Mouse (Mus musculus) C2C12 (cell line): Measurements from ENCODE around the gene Ryr1. TPM values are rescaled to one million over a fixed set of nuclear protein-coding genes. Genes with fewer than 3 reads are reported as not detected.
A peak's percentile ranks its signal among the peaks of the same experiment; 100 is the strongest.

Source experiments
- H3K27me3 ChIP-seq: one replicate; pipeline ENCODE4 v1.6.1; 2011; ENCODE audit not compliant: control insufficient read depth, insufficient read depth, insufficient read length
- H3K36me3 ChIP-seq: one replicate; pipeline ENCODE4 v1.6.1; 2011; ENCODE audit not compliant: control insufficient read depth, insufficient read depth
- H3K4me3 ChIP-seq: one replicate; pipeline ENCODE4 v1.5.1; 2011; ENCODE audit warnings: mild to moderate bottlenecking, control low read depth; ENCODE audit not compliant: poor library complexity, insufficient read depth, severe bottlenecking
- H3K79me2 ChIP-seq: one replicate; pipeline ENCODE4 v1.6.1; 2011; ENCODE audit not compliant: control insufficient read depth, insufficient read depth
- H3K79me3 ChIP-seq: one replicate; pipeline ENCODE4 v1.6.1; 2011; ENCODE audit warnings: low read depth, control low read depth
- H3ac ChIP-seq: one replicate; pipeline ENCODE3; 2011; ENCODE audit warnings: low read depth; ENCODE audit not compliant: control insufficient read depth, insufficient read length
- CEBPB ChIP-seq: IDR thresholded peaks from one replicate; pipeline ENCODE4 v1.6.1; 2011; ENCODE audit warnings: low read depth, mild to moderate bottlenecking, control low read depth, moderate library complexity
- CTCF ChIP-seq: IDR thresholded peaks from one replicate; pipeline ENCODE4 v1.5.1; 2011; ENCODE audit not compliant: control insufficient read depth, insufficient read depth, insufficient read length
- FOSL1 ChIP-seq: IDR thresholded peaks from one replicate; pipeline ENCODE4 v1.8.0; 2011; ENCODE audit warnings: mild to moderate bottlenecking, low read length; ENCODE audit not compliant: poor library complexity, insufficient read depth, severe bottlenecking
- MAX ChIP-seq: IDR thresholded peaks from one replicate; pipeline ENCODE4 v1.6.1; 2011; ENCODE audit warnings: mild to moderate bottlenecking, control low read depth
- MYOD1 ChIP-seq: IDR thresholded peaks from one replicate; pipeline ENCODE4 v1.6.1; 2011; ENCODE audit warnings: low read depth; ENCODE audit not compliant: control insufficient read depth, insufficient read length
- MYOG ChIP-seq: IDR thresholded peaks from one replicate; pipeline ENCODE4 v1.6.1; 2011; ENCODE audit not compliant: control insufficient read depth, insufficient read length; ENCODE audit errors: extremely low read depth
- USF1 ChIP-seq: IDR thresholded peaks from one replicate; pipeline ENCODE4 v1.6.1; 2011; ENCODE audit warnings: low read depth, mild to moderate bottlenecking, control low read depth, moderate library complexity
- polyA plus RNA-seq: library from polyadenylated mRNA; unstranded; fragments of >200 nt; fragmentation: generic; extraction: Trizol; gene quantifications from one replicate; pipeline ENCODE4 v1.2.1, GENCODE M21; 2012; ENCODE audit warnings: missing spikeins

The Ryr1 gene
- polyA plus RNA-seq, 1 experiment: 1.1 TPM

DNA sequence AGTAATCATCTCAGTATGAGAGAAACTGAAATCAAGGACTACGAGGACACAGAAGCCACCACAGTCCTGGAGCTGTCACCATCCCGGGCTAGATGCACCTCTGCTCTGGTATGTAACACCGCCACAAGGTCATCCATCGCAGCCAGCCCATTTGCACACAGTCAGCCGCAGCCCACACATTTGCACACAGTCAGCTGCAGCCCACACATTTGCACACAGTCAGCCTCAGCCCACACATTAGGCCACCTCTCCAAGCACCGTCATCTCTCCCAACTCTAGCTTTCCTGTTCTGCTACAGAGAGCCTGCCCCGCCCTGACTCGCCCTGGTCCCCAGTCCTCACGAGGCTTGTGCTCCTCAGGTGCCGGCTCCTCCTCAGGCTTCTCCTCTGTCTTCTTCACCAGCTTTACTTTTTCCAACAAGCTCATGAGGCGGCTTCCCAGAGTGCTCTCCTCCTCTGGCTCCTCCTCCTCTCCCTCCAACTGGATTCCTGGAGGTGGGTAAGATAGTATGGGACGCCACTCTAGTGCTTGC is 45.5 kb downstream of the Ryr1 start:
- no peaks in the 10 kb centered on the region for H3K79me3 ChIP-seq
- TF ChIP-seq FOSL1 (no peak), CEBPB (no peak), MYOD1 (no peak), MAX (no peak), MYOG (no peak), CTCF (no peak), USF1 (no peak)
- H3K27me3 ChIP-seq: peaks cover 3% of the 10 kb centered on the region
- no peak overlapping the region for H3ac ChIP-seq
- H3K79me2 ChIP-seq: no peaks in the 10 kb centered on the region
- H3K36me3 ChIP-seq: no peaks in the 10 kb centered on the region
- H3K4me3 ChIP-seq: no peak overlapping the region

DNA sequence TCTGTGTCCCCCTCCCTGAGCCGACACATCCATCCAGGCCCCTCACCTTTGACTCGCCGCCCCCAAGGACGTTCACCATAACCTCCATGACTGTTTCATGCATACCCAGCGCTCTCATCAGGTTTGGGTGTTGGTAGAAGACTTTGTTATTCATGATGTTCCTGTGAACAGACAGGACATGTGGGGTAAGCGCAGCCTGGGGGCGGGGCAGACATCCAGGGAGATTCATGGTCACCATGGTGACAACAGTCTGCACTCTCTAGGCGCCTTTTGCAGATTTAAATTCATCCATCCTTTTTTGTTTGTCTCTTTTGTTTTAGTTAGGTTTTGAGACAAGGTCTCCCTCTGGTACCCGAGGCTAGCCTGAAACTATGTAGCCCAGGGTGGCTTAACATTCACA is 48.0 kb downstream of the Ryr1 start:
- Histone ChIP-seq H3ac (no peak overlapping the region), H3K79me3 (no peaks in the 10 kb centered on the region), H3K36me3 (no peaks in the 10 kb centered on the region), H3K79me2 (no peaks in the 10 kb centered on the region), H3K27me3 (no peaks in the 10 kb centered on the region), H3K4me3 (no peak overlapping the region)
- TF ChIP-seq MYOD1: no peak
- TF ChIP-seq MAX: no peak
- TF ChIP-seq MYOG: no peak
- TF ChIP-seq CTCF: no peak
- TF ChIP-seq USF1: no peak
- TF ChIP-seq CEBPB: no peak
- no peak for TF ChIP-seq FOSL1

DNA sequence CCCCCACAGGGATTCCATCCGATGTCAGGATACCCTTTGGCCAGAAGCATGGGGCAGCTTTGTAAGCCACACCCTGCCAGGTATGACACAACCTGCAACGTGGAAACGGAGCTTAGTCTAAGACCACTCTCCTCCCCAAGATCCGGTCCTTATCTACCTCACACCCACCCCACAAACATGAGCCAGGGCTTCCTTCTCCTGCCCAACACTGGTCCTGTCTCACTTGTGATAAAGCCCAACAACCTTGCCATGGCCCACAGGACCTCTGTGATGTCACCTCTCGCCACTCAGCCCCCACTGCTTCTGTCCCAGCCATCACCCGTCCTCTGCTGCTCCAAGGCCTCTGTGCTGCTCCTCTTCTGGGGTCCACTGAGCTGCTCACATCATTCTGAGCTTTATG is 49.8 kb downstream of the Ryr1 start:
- H3ac ChIP-seq: no peak overlapping the region
- H3K79me3 ChIP-seq: no peaks in the 10 kb centered on the region
- no peaks in the 10 kb centered on the region for H3K36me3 ChIP-seq
- H3K79me2 ChIP-seq: no peaks in the 10 kb centered on the region
- no peak for TF ChIP-seq CEBPB
- no peaks in the 10 kb centered on the region for H3K27me3 ChIP-seq
- no peak overlapping the region for H3K4me3 ChIP-seq

DNA sequence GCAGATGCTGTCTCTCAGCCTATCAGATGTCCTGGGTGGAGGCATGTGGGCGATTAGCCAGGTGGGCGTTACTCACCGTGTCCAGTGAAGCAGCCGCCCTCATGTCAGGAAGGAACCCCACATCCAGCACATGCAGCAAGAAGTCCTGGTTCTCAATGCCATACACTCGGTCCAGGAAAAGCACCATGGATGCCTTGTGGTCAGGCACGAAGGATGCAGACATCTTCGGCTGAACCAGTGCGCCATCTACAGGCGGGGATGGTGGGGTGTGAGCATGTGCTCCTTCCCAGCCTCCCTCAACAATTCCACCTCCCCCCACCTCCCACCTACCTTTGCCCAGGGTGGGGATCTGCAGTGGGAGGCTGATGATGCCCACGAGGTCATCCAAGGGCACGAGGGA is 52.3 kb downstream of the Ryr1 start:
- no peaks in the 10 kb centered on the region for H3K79me3 ChIP-seq
- H3K79me2 ChIP-seq: no peaks in the 10 kb centered on the region
- no peaks in the 10 kb centered on the region for H3K27me3 ChIP-seq
- H3ac ChIP-seq: no peak overlapping the region
- TF ChIP-seq CEBPB (no peak), CTCF (peak; percentile 29), USF1 (no peak), MAX (no peak), FOSL1 (no peak), MYOD1 (no peak), MYOG (no peak)
- no peaks in the 10 kb centered on the region for H3K36me3 ChIP-seq
- H3K4me3 ChIP-seq: no peak overlapping the region

DNA sequence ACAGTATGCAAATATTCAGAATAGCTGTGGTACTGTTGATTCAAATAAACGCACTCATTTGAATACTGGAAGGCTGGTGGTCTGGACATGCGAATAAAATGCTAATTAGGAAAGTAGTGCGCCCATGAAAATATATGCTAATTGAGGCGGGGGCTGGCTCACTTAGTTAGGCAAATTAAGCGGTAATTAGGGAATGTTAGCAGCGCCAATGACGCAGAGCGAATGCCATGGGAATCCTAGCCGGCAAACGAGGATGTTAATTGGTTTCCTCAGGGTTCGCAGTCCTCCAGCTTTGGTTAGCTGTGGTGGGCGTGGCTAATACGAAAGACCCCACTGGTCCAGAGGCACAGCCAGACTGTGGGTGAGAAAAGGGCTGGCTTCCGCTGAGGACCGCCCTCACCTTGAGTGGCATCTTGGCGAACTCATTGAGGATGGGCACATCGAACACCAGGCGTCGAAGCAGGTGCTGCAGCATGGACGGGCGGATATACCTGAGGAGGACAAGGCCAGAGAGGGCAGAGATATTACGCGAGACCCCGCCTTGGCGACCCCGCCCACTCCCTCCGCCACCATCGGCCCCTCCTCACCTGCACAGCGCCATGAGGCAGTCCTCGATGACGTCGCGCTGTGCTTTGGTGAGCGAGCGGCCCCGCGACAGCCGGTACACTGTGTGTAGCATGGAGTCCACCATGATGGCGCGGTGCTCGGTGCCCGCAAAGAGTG is 53.6 kb downstream of the Ryr1 start:
- Histone ChIP-seq H3K79me2 (no peaks in the 10 kb centered on the region), H3K27me3 (no peaks in the 10 kb centered on the region), H3K36me3 (no peaks in the 10 kb centered on the region), H3ac (no peak overlapping the region), H3K79me3 (no peaks in the 10 kb centered on the region), H3K4me3 (no peak overlapping the region)
- TF ChIP-seq MYOD1: no peak
- no peak for TF ChIP-seq FOSL1
- no peak for TF ChIP-seq MYOG
- no peak for TF ChIP-seq CEBPB
- no peak for TF ChIP-seq USF1
- no peak for TF ChIP-seq CTCF
- TF ChIP-seq MAX: no peak

DNA sequence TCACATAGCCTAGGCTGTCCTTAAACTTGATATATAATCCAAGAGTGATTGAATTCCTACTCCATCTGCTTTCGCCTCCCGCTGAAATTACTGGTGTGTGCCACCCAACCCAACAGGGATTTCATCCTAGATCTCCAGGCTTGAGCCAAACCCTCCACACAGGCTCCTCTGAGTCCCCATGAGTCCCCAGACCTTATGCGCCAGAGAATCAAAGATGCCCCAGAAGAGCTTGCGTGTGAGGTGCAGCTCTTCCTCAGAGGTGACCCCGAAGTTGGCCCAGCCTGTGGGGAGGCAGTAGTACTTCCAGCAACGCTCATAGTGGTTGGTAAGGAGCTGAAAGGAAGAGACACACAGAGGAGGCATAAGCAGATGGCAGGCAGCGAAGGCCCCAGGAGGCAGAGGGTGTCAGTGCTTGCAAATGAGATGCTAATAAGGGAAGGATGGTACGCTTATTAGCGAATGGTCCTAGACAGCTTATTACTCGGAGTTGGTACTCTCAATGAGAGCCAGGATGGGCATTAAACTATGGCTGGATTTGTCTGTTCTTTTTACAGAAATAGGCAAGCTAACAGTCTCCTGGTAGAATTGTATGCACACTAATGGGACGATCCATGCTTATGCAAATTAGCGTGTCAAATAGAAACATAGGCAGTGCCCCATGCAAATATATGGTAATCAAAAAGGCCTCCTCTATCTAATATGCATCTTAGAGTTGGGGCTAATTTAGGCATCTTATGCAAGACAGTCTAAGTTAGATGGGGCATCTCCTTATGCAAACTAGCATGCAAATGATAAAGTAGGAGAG is 54.4 kb downstream of the Ryr1 start:
- Histone ChIP-seq H3K79me2 (no peaks in the 10 kb centered on the region), H3ac (no peak overlapping the region), H3K4me3 (no peak overlapping the region), H3K79me3 (no peaks in the 10 kb centered on the region), H3K36me3 (no peaks in the 10 kb centered on the region), H3K27me3 (no peaks in the 10 kb centered on the region)
- TF ChIP-seq CEBPB (no peak), MYOG (no peak), MAX (no peak), MYOD1 (no peak), USF1 (no peak), FOSL1 (no peak)
